Mouse (Mus musculus) MEL (cell line): ENCODE results near the gene Glipr1. TPM values are rescaled to one million over a fixed set of nuclear protein-coding genes. Genes with fewer than 3 reads are reported as not detected.

Experiments
- polyA plus RNA-seq, 2 experiments: library from polyadenylated mRNA; stranded (reverse) in 1 of 2; unstranded in 1 of 2; fragments of >175 nt in 1 of 2; fragments of >200 nt in 1 of 2; gene quantifications; 2 replicates each; pipeline versions ENCODE4 v1.2.1 to v1.2.4; 2012; ENCODE audit warnings: low replicate concordance in 2 of 2, low read depth in 1 of 2; ENCODE audit not compliant: insufficient read length in 2 of 2, insufficient read depth in 1 of 2, missing spikeins in 1 of 2
- total RNA-seq: library from RNA; depleted of rRNA; stranded (reverse); fragments of 300-350 nt; gene quantifications from 2 replicates; pipeline ENCODE4 v1.2.3, GENCODE M21; 2012; rRNA removed

The Glipr1 gene
- total and polyA plus RNA-seq, 3 experiments = 0.62 to 0.88 TPM; not detected in 1

Other genes with a start within 250 kb of the Glipr1 start
- gene Krr1, start 30.0 kb downstream of the Glipr1 start, total RNA-seq = 69.4 and 84.9 TPM in 2 replicates
- 10 to 100 TPM; 66.3 to 67.2 TPM for gene Krr1, start 30.0 kb downstream of the Glipr1 start, polyA plus RNA-seq
- gene Glipr1l1, start 57.6 kb upstream of the Glipr1 start, total RNA-seq = not detected in 2 replicates
- gene Glipr1l1, start 57.6 kb upstream of the Glipr1 start, polyA plus RNA-seq = not detected
- gene Glipr1l2, start 80.7 kb upstream of the Glipr1 start, total RNA-seq = not detected in 2 replicates
- gene Glipr1l2, start 80.7 kb upstream of the Glipr1 start, polyA plus RNA-seq = not detected
- not detected in 2 replicates for gene Glipr1l3, start 157.7 kb upstream of the Glipr1 start, total RNA-seq
- not detected for gene Glipr1l3, start 157.7 kb upstream of the Glipr1 start, polyA plus RNA-seq
- gene Caps2, start 161.0 kb upstream of the Glipr1 start, total RNA-seq = not detected in 2 replicates
- not detected for gene Caps2, start 161.0 kb upstream of the Glipr1 start, polyA plus RNA-seq